Mouse (Mus musculus): ENCODE data around the gene Smchd1. TPM values are rescaled to one million over a fixed set of nuclear protein-coding genes. Genes with fewer than 3 reads are reported as not detected.
A peak's percentile ranks its signal among the peaks of the same experiment; 100 is the strongest.

Gene Smchd1
- polyA plus RNA-seq, 1 experiment from 2014 or later, result 45.8 TPM

DNA sequence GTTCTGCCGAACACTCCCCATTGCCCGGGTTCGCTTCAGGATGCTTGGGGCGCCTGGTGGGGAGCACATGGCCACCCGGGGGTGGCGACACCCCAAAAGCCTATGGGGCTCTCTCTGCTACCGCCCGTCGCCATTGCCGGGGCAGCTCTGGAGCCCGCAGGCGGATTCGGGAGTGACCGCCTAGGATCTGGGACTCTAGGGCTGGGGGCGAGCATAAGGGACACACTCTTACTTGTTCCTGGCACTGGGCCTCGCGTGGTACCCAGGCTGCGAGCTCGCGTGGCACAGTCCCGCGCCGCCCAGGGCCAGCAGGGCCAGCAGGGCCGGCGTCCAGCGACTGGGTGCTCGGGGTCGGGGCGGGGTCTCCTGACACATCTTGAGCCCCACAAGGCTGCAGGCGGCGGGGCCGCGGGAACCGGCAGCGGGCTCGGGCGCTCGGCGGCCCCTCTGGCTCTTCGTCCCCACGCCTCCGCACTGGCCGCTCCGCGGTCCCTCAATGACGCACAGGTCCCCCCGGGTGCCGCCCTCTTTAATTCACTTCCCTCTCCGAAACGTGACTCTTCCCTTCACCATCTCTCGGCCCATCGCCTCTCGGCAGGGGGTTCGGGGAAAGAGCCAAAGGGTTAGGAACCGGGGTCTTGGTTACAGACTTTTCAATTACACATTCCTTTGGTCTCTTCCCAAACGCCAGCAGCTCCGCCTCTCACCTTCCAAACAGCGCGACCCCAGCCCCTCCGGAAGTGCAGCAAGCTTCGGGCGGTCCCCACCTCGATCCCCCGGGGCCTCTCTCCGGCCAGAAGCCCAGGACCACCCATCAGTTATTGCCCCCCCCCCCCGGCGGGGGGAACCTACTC is 164.4 kb downstream of the Smchd1 start:
- DNase-seq (ENCODE audit: low read depth, low spot score) (no peak), ATAC-seq (no peak)
- TF ChIP-seq CTCF (IDR thresholded peaks at IDR 0.05), result no peak
- ChIA-PET CTCF (no interaction called here), POLR2A (no interaction called here)
- no peaks in the 10 kb centered on the region for H3K27me3 ChIP-seq
- in situ Hi-C loops (cut with MboI; ENCODE audit: low pct_unique_long_range_greater_than_20kb), result no loop called here

DNA sequence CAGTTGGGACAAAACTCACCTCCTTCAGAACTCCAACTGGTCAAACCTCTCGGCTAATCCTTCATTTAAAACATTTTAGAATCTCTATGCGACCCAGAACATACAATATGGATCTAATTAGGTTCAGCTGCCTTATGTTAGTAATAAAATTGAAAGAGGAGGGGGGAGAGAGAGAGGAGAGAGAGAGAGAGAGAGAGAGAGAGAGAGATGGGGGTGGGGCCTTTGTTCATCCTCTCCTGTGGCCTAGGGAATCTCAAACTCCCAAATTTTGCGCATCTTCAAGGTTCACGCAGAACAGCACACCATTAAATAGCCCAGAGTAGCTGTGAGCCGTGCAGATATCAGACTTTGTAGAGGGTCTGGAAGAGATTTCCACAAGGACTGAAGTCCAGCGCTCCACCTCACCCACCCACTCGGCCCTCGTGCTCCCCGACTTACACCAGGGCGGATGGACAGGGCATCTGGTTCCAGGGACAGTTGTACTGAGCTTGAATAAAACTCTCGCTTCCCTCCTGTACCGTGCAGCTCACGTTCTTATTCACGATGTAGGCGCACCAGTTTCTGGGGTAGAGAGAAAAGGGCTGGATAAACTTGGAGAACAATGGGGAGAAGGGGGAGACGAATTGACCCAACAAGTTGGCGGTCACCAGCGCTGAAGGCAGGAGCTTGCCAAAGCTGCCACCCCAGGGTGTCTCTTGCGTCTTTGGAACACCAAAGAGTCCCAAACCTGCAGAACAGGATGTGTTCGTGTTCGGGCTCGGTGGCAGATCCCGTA is 165.2 kb downstream of the Smchd1 start:
- no peak for TF ChIP-seq CTCF (IDR thresholded peaks at IDR 0.05)

DNA sequence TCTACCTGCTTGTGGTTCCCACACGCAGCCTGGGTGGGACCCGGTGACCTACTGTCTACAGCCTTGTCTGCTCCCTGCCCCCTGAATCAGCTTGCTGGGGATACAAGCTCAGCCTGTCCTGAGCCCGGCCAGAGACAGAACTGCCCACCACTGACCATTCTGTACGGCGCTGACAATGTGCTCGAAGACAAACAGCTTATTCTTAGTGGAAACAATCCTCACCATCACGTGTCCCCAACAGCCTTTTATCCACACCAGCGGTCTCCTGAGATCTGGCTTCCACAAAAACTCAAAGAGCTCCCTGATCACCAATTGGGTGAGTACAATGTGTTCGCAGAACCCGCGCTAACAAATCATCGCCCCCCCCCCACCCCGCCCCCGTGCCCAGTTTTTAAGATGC is 166.0 kb downstream of the Smchd1 start:
- ATAC-seq, result no peak
- in situ Hi-C loops (cut with MboI; ENCODE audit: low pct_unique_long_range_greater_than_20kb), result no loop called here
- no peaks in the 10 kb centered on the region for H3K27me3 ChIP-seq
- CTCF ChIA-PET, result no interaction called here
- no peak for DNase-seq (ENCODE audit: low read depth, low spot score)
- no peak for TF ChIP-seq CTCF (IDR thresholded peaks at IDR 0.05)
- POLR2A ChIA-PET, result no interaction called here

More for the DNA sequence above, 165.2 kb downstream of the Smchd1 start:
- CTCF ChIA-PET, result no interaction called here
- POLR2A ChIA-PET, result no interaction called here
- in situ Hi-C loops (cut with MboI; ENCODE audit: low pct_unique_long_range_greater_than_20kb), result no loop called here
- DNase-seq (ENCODE audit: low read depth, low spot score) (no peak), ATAC-seq (no peak)
- no peaks in the 10 kb centered on the region for H3K27me3 ChIP-seq

DNA sequence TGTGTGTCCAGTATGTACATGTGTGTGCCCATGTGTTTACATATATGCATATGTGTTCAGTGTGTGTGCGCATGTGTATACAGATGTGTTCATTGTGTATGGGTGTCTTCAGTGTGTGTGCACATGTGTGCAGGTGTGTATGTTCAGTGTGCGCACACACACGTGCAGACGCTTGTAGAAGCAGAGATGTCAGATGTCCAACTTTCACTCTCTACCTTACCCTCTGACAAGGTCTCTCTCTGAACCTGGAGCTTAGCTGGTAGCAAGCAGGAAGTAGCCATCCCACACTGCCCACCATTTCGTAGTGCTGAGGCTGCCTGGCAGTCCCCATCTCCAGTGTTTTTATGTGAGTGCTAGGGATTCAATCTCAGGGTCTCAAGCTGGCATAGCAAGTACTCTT is 166.8 kb downstream of the Smchd1 start:
- ChIA-PET POLR2A (no interaction called here), CTCF (no interaction called here)
- TF ChIP-seq CTCF (IDR thresholded peaks at IDR 0.05), result no peak
- DNase-seq (ENCODE audit: low read depth, low spot score) (no peak), ATAC-seq (no peak)
- no peaks in the 10 kb centered on the region for H3K27me3 ChIP-seq
- in situ Hi-C loops (cut with MboI; ENCODE audit: low pct_unique_long_range_greater_than_20kb), result no loop called here

DNA sequence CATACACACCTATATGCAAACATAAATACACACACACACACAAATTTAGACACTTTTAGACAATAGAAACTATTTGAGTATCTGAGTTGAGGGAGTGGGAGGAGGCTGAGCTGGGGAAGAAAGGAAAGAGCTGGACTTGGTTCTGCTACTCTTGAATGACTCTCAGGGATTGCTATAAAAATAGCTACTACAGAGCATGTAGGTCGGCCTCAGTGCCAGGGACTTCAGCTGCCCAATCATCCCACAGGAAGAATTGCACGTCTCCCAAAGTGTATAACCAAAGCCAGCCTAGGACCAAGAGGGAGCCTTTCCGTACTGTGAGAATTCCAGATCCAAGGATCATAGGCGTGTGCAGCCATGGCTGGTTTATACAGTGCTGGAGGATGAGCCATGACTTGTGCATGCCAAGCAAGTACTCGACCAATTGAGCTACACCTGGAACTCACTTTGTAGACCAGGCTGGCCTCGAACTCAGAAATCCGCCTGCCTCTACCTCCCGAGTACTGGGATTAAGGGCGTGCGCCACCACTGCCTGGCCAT is 167.8 kb downstream of the Smchd1 start:
- H3K27me3 ChIP-seq, result no peaks in the 10 kb centered on the region
- no peak for ATAC-seq
- in situ Hi-C loops (cut with MboI; ENCODE audit: low pct_unique_long_range_greater_than_20kb), result no loop called here
- ChIA-PET POLR2A (no interaction called here), CTCF (interaction anchor here (0.7 to 1.5 kb wide), 2 partner anchors 24 to 83 kb away, joined by 3 read pairs; no protein-coding TSS in a partner anchor)
- DNase-seq (ENCODE audit: low read depth, low spot score), result no peak
- TF ChIP-seq CTCF (IDR thresholded peaks at IDR 0.05), result no peak

DNA sequence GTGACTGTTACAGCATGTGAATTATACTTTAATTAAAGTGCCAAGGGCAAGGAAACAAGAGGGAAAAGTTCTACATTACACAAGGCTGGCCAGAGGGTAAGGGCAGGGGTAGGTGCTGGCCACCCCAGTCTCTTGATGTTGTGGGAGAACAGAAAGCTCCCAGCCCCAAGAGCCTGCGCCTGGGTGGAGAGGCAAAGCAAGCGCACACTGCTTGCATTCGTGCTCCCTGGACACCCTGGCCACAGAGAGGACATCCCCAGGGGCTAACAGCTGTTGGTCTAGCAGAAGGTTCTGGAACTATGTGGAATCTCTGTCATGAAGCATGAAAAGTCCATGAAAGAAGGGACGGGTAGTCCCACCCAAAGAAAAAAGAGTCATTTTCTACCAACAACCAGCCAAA is 168.4 kb downstream of the Smchd1 start:
- no peak for ATAC-seq
- CTCF ChIA-PET, result interaction anchor here (0.7 to 1.5 kb wide), 3 partner anchors 23 to 83 kb away, joined by 3 read pairs; no protein-coding TSS in a partner anchor
- no peaks in the 10 kb centered on the region for H3K27me3 ChIP-seq
- POLR2A ChIA-PET, result no interaction called here
- in situ Hi-C loops (cut with MboI; ENCODE audit: low pct_unique_long_range_greater_than_20kb), result no loop called here
- TF ChIP-seq CTCF (IDR thresholded peaks at IDR 0.05), result no peak
- no peak for DNase-seq (ENCODE audit: low read depth, low spot score)

DNA sequence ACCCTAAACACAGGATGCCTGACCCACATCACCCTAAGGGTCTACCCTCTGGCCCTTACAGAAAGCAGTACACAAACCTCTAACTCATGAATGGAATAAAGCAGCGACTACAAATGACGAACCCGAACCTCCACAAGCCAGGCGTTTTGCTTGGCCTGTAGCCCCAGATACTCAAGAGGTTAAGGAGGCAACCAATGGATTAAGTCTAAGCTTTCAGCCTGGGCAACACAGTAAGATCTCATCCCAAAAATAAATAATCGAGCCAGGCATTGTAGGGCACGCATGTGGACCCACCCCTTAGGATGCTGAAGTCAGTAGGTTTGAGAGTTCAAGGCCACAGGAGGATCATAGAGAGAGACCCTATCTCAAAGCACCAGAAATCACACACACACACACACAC is 169.1 kb downstream of the Smchd1 start:
- POLR2A ChIA-PET, result no interaction called here
- no peak for DNase-seq (ENCODE audit: low read depth, low spot score)
- H3K27me3 ChIP-seq, result no peaks in the 10 kb centered on the region
- in situ Hi-C loops (cut with MboI; ENCODE audit: low pct_unique_long_range_greater_than_20kb), result no loop called here
- CTCF ChIA-PET, result interaction anchor here (1.2 to 1.5 kb wide), 2 partner anchors 23 to 42 kb away, joined by 3 read pairs; no protein-coding TSS in a partner anchor
- no peak for ATAC-seq
- TF ChIP-seq CTCF (IDR thresholded peaks at IDR 0.05), result no peak

DNA sequence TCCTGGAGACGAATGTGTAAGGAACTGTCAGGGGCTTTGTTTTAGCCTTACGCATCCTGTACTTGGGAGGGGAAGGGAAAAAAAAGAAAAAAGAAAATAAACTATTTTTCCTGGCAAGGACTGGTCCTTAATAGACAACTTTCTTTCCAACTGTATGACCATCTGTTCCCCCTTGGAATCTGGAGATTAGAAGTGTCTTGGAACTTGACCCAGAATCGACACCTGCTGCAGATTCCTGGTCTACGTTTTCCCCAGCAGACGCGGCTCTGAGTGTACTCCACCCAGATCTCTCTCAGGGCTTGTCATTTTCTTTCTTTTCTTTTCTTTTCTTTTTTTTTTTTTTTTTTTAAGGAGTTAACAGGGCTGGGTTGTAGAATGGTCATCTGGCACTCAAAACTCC is 171.7 kb downstream of the Smchd1 start:
- DNase-seq (ENCODE audit: low read depth, low spot score) (no peak), ATAC-seq (no peak)
- ChIA-PET CTCF (no interaction called here), POLR2A (no interaction called here)
- TF ChIP-seq CTCF (IDR thresholded peaks at IDR 0.05), result no peak
- in situ Hi-C loops (cut with MboI; ENCODE audit: low pct_unique_long_range_greater_than_20kb), result no loop called here
- no peaks in the 10 kb centered on the region for H3K27me3 ChIP-seq

DNA sequence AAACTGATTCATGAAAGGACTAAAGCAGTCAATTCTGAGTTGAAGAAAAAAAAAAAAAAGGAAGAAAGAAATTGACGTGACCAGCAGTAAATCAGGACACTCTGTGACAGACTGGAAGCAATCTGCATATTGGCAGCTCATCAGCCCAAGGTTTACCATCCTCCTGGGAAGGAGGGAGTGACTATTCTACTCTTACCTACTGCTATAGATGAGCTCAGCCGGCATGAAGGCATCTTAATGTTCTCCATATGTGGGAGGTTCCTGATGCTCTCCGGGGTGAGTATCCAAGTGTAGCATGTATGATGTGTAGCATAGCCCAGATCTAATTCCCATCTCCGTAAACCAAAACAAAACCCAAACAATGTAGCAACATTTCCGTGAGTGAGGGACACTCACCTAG is 173.7 kb downstream of the Smchd1 start:
- ChIA-PET POLR2A (interaction anchor here (0.6 kb wide), 1 partner anchor 329 kb away, joined by 4 read pairs; no protein-coding TSS in a partner anchor), CTCF (interaction anchor here (0.9 kb wide), 1 partner anchor 9 kb away, joined by 4 read pairs; no protein-coding TSS in a partner anchor)
- in situ Hi-C loops (cut with MboI; ENCODE audit: low pct_unique_long_range_greater_than_20kb), result no loop called here
- DNase-seq (ENCODE audit: low read depth, low spot score) (no peak), ATAC-seq (no peak)
- TF ChIP-seq CTCF (IDR thresholded peaks at IDR 0.05), result no peak
- no peaks in the 10 kb centered on the region for H3K27me3 ChIP-seq

DNA sequence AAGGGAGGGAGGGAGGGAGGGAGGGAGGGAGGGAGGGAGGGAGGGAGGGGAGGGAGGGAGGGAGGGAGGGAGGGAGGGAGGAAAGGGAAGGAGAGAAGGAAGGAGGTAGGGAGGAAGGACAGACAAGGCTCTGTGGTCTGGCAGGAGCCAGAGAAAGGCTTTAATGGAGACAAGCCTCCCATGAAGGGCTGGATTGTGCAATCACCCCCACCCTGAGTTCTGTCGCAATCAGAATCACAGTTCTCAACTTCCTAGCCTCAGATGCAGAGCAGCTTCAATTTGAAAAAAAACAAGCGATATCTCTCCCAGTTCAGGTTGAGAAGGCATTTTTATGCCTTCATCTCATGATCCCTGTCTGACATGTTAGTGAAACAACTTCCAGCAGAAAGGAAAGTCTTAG is 174.8 kb downstream of the Smchd1 start:
- DNase-seq (ENCODE audit: low read depth, low spot score), result peak; percentile 64

More for the DNA sequence above, 174.8 kb downstream of the Smchd1 start:
- CTCF ChIA-PET, result interaction anchor here (0.7 to 1.1 kb wide), 2 partner anchors 17 to 59 kb away, joined by 3 read pairs; no protein-coding TSS in a partner anchor
- POLR2A ChIA-PET, result interaction anchor here (0.7 kb wide), 1 partner anchor 46 kb away, joined by 3 read pairs; no protein-coding TSS in a partner anchor
- peak; percentile 69 for ATAC-seq
- in situ Hi-C loops (cut with MboI; ENCODE audit: low pct_unique_long_range_greater_than_20kb), result no loop called here
- TF ChIP-seq CTCF (IDR thresholded peaks at IDR 0.05), result no peak
- H3K27me3 ChIP-seq, result no peaks in the 10 kb centered on the region
